Mouse (Mus musculus): ENCODE data around the gene Tdrkh.

- TF ChIP-seq CTCF (IDR thresholded peaks at IDR 0.05; ENCODE audit: borderline replicate concordance, insufficient read depth, low read depth, low read length) (no peak), POLR2A (IDR thresholded peaks at IDR 0.05; ENCODE audit: borderline replicate concordance, insufficient read depth, low read length) (no peak)
Observed at GRCm38 (mm10) chr3:94483790-94484439, 70.8 kb downstream of the Tdrkh start.
